Mouse (Mus musculus) lung, adult 2 months (tissue): Measurements from ENCODE around the gene Ankle1.

Experiments used
- CTCF ChIP-seq: fragments of 200-500 bp; IDR thresholded peaks from 2 replicates; pipeline ENCODE4 v1.5.1; 2011; ENCODE audit warnings: mild to moderate bottlenecking, low read length, control low read depth; ENCODE audit not compliant: insufficient read depth
- POLR2A ChIP-seq: fragments of 200-500 bp; IDR thresholded peaks from 2 replicates; pipeline ENCODE4 v1.6.1; 2011; ENCODE audit warnings: low read depth, mild to moderate bottlenecking, control low read depth, low read length, borderline replicate concordance; ENCODE audit errors: extremely low read depth

- no peak for TF ChIP-seq CTCF
- no peak for TF ChIP-seq POLR2A
Measured at GRCm38 (mm10) chr8:71358026-71358425, 47.8 kb upstream of the Ankle1 start.
